Comparison of ENCODE assay signal across 17 mouse cellular contexts in genomic region chr10:94567915-94568314, GRCm38 (mm10).
DNase-seq lines count a peak whose midpoint lies in the region; ATAC-seq and TF ChIP-seq lines count a peak whose summit lies in the region.
"Had no signal": no experiment of that assay in that cellular context is flagged by ENCODE, and none has a peak within 500 bp of the region (broad histone marks: within the 10 kb centered on the region; RNA-seq: fewer than 3 reads in every experiment).

No protein-coding gene starts in this region.

- H3K9me3 ChIP-seq in liver, postnatal 0 days (ENCODE audit: low read length): no peaks in the 10 kb centered on the region
- H3K9me3 ChIP-seq: hindbrain, embryonic 13.5 days; liver, embryonic 13.5 days; midbrain, embryonic 12.5 days; stomach, embryonic 15.5 days had no signal

- H3K27ac ChIP-seq in liver, postnatal 0 days (ENCODE audit: low read depth): peak overlapping the region; percentile 81
- H3K27ac ChIP-seq: hindbrain, embryonic 13.5 days; liver, embryonic 13.5 days; midbrain, embryonic 12.5 days; stomach, embryonic 15.5 days had no signal

- TF ChIP-seq CTCF in liver, postnatal 0 days (IDR thresholded peaks at IDR 0.05; ENCODE audit: low read depth): no peak
- TF ChIP-seq CTCF in brain, embryonic 14.5 days (IDR thresholded peaks at IDR 0.05; ENCODE audit: borderline replicate concordance, extremely low read depth, insufficient read depth, insufficient read length): no peak

- WGBS in liver, postnatal 0 days (ENCODE audit: insufficient replicate concordance): 72% methylated on average over 14 of the region's 14 CpGs

- TF ChIP-seq POLR2A in brain, embryonic 14.5 days (IDR thresholded peaks at IDR 0.05; ENCODE audit: borderline replicate concordance, extremely low read depth, insufficient read depth, insufficient read length, poor library complexity, severe bottlenecking): no peak

- TF ChIP-seq EP300 in liver, postnatal 0 days (IDR thresholded peaks at IDR 0.05; ENCODE audit: low read depth): no peak; the same call in 1 of the 2 replicates

- H3K4me1 ChIP-seq in liver, postnatal 0 days (ENCODE audit: insufficient read depth): peaks cover 17% of the 10 kb centered on the region
- H3K4me1 ChIP-seq: stomach, embryonic 15.5 days had no signal

- intact Hi-C loops in gastrocnemius, postnatal 36 days (cut with DNase I): no loop called here

- H3K4me3 ChIP-seq in liver, postnatal 0 days (ENCODE audit: low read depth, low read length): no peak overlapping the region
- H3K4me3 ChIP-seq: hindbrain, embryonic 13.5 days; liver, embryonic 13.5 days; midbrain, embryonic 12.5 days; stomach, embryonic 15.5 days had no signal

- peak; percentile 81 for ATAC-seq in liver, postnatal 0 days
- no peak for ATAC-seq in erythroblast, adult 5-6 weeks (replicated peaks; ENCODE audit: low FRiP score, poor library complexity, severe bottlenecking)
- ATAC-seq: forebrain, embryonic 14.5 days had no signal

- peak overlapping the region; percentile 13 for H3K9ac ChIP-seq in liver, postnatal 0 days (replicated peaks)
- H3K9ac ChIP-seq: hindbrain, embryonic 13.5 days; liver, embryonic 13.5 days; midbrain, embryonic 12.5 days; stomach, embryonic 15.5 days had no signal

- no peaks in the 10 kb centered on the region for H3K27me3 ChIP-seq in liver, postnatal 0 days (ENCODE audit: insufficient read depth, low read length)
- H3K27me3 ChIP-seq: hindbrain, embryonic 13.5 days; liver, embryonic 13.5 days; midbrain, embryonic 12.5 days; stomach, embryonic 15.5 days had no signal

- H3K4me2 ChIP-seq in liver, postnatal 0 days (ENCODE audit: low read depth, low read length): peak overlapping the region; percentile 29
- H3K4me2 ChIP-seq: hindbrain, embryonic 13.5 days; liver, embryonic 13.5 days; midbrain, embryonic 12.5 days; stomach, embryonic 15.5 days had no signal

- H3K36me3 ChIP-seq in liver, postnatal 0 days (replicated peaks; ENCODE audit: insufficient read depth, low read length): no peaks in the 10 kb centered on the region
- H3K36me3 ChIP-seq: hindbrain, embryonic 13.5 days; liver, embryonic 13.5 days; midbrain, embryonic 12.5 days; stomach, embryonic 15.5 days had no signal

- DNase-seq in gastrocnemius, adult 18-20 months (ENCODE audit: low spot score): peak; percentile 71
- DNase-seq in gastrocnemius, postnatal 36 days: no peak
- DNase-seq in liver, postnatal 0 days: peak; percentile 70
- no peak for DNase-seq in liver
- peak; percentile 49 for DNase-seq in brain, embryonic 14.5 days (ENCODE audit: low read depth)
- peak; percentile 52 to 55 for DNase-seq in cerebellum, postnatal 36 days
- DNase-seq in kidney, postnatal 14 days: no peak
- DNase-seq: adrenal gland, postnatal 10 days; kidney, adult 2 months; liver, embryonic 13.5 days; right cerebral cortex, postnatal 4 days; thymus, postnatal 36 days had no signal

Comparison
In these comparisons a context has a peak if more than half of its experiments do, and no peak if none do; other contexts are left out.
1. DNase-seq: peak in gastrocnemius, adult 18-20 months (single experiment), liver, postnatal 0 days (single experiment), brain, embryonic 14.5 days (single experiment) and cerebellum, postnatal 36 days (2 of 2); none in gastrocnemius, postnatal 36 days (0 of 2), liver (single experiment) and kidney, postnatal 14 days (single experiment).